Mouse (Mus musculus) heart, postnatal 0 days (tissue): ENCODE data around the gene Fxyd3.

Experiments used
- CTCF ChIP-seq: IDR thresholded peaks from 2 replicates; pipeline ENCODE4 v1.5.1; 2016; ENCODE audit warnings: antibody characterized with exemption, control low read depth, low read depth
- EP300 ChIP-seq: IDR thresholded peaks from 2 replicates; pipeline ENCODE4 v1.6.1; 2016; ENCODE audit warnings: antibody characterized with exemption, low read depth

GRCm38 (mm10) chr7:31100786-31101185 lies 24.3 kb upstream of the Fxyd3 start:
- TF ChIP-seq CTCF: no peak
- TF ChIP-seq EP300: no peak
